Mouse (Mus musculus): ENCODE measurements at regions not wholly inside any gene's neighbourhood (a gene's known extent, or its start where the extent isn't known, plus 50 kb on each side); places are given as distances from the start of the nearest gene placed in this dataset.

- WGBS = 76% methylated on average over 6 of the region's 6 CpGs
- TF ChIP-seq POLR2A (IDR thresholded peaks at IDR 0.05; ENCODE audit: borderline replicate concordance, control insufficient read depth, low read depth, low read length) (no peak), CTCF (IDR thresholded peaks at IDR 0.05; ENCODE audit: control insufficient read depth, insufficient read depth, low read length) (no peak)
- Histone ChIP-seq H3K27ac (ENCODE audit: control insufficient read depth, insufficient read depth, low read depth, low read length, poor library complexity) (no peak overlapping the region), H3K4me1 (ENCODE audit: control insufficient read depth, insufficient read depth, low read length) (no peaks in the 10 kb centered on the region), H3K4me3 (replicated peaks; ENCODE audit: control insufficient read depth, low read depth, low read length) (no peak overlapping the region)
Measured at GRCm38 (mm10) chr12:110061961-110062360, 216.9 kb upstream of the Dio3 start.

DNA sequence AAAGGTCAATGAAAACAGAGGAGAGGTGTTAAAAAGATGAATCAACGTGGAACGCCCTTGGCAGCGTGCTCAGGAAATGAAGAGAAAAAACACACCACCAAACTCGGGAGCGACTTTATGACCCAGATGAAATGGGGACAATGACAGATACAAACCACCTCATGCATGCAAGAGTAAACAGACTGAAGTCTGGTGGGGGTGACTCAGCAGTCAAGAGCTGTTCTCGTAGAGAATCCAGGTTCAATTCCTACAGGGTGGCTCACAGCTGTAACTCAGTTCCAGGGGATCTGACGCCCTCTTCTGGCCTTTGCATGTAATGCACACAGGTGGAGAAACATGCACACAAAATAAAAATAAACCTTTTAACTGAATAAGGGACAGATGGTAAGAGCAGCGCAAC, 215.9 kb upstream of the Dio3 start:
- Histone ChIP-seq H3K27ac (ENCODE audit: control insufficient read depth, insufficient read depth, low read depth, low read length, poor library complexity) (no peak overlapping the region), H3K4me1 (ENCODE audit: control insufficient read depth, insufficient read depth, low read length) (no peaks in the 10 kb centered on the region), H3K4me3 (replicated peaks; ENCODE audit: control insufficient read depth, low read depth, low read length) (no peak overlapping the region)
- TF ChIP-seq POLR2A (IDR thresholded peaks at IDR 0.05; ENCODE audit: borderline replicate concordance, control insufficient read depth, low read depth, low read length) = no peak
- TF ChIP-seq CTCF (IDR thresholded peaks at IDR 0.05; ENCODE audit: control insufficient read depth, insufficient read depth, low read length) = no peak
- 54% methylated on average over 8 of the region's 8 CpGs for WGBS

GRCm38 (mm10) chr12:110066361-110066885, 212.4 kb upstream of the Dio3 start:
- no peak overlapping the region for H3K27ac ChIP-seq (ENCODE audit: control insufficient read depth, insufficient read depth, low read depth, low read length, poor library complexity)
- H3K4me3 ChIP-seq (replicated peaks; ENCODE audit: control insufficient read depth, low read depth, low read length) = no peak overlapping the region
- WGBS = 66% methylated on average over 4 of the region's 4 CpGs
- TF ChIP-seq CTCF (IDR thresholded peaks at IDR 0.05; ENCODE audit: control insufficient read depth, insufficient read depth, low read length) = no peak
- TF ChIP-seq POLR2A (IDR thresholded peaks at IDR 0.05; ENCODE audit: borderline replicate concordance, control insufficient read depth, low read depth, low read length) = no peak
- H3K4me1 ChIP-seq (ENCODE audit: control insufficient read depth, insufficient read depth, low read length) = no peaks in the 10 kb centered on the region

DNA sequence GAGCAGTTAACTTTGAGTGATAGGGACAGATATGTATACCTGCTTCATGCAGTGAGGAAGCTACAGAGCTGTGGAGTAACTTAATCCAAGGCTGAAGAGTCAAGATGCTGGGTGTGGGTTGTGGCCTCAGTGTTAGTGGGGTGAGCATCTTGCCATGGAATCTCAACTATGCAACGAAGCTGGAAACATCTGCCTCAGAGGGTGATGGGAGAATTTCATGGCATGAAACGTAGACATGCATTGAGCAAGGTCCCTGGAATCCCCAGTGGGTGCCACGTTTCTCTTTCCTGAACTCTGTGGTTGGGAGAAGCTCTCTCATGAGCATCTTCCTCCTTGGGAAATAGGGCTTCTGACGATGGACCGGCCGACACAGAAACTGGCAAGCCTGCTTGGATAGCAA, 208.4 kb upstream of the Dio3 start:
- H3K4me3 ChIP-seq (replicated peaks; ENCODE audit: control insufficient read depth, low read depth, low read length) = no peak overlapping the region
- H3K27ac ChIP-seq (ENCODE audit: control insufficient read depth, insufficient read depth, low read depth, low read length, poor library complexity) = no peak overlapping the region
- no peak for TF ChIP-seq CTCF (IDR thresholded peaks at IDR 0.05; ENCODE audit: control insufficient read depth, insufficient read depth, low read length)
- TF ChIP-seq POLR2A (IDR thresholded peaks at IDR 0.05; ENCODE audit: borderline replicate concordance, control insufficient read depth, low read depth, low read length) = no peak
- 66% methylated on average over 6 of the region's 6 CpGs for WGBS
- no peaks in the 10 kb centered on the region for H3K4me1 ChIP-seq (ENCODE audit: control insufficient read depth, insufficient read depth, low read length)

- WGBS = 73% methylated on average over 4 of the region's 4 CpGs
- TF ChIP-seq POLR2A (IDR thresholded peaks at IDR 0.05; ENCODE audit: borderline replicate concordance, control insufficient read depth, low read depth, low read length) = no peak
- TF ChIP-seq CTCF (IDR thresholded peaks at IDR 0.05; ENCODE audit: control insufficient read depth, insufficient read depth, low read length) = no peak
- Histone ChIP-seq H3K27ac (ENCODE audit: control insufficient read depth, insufficient read depth, low read depth, low read length, poor library complexity) (no peak overlapping the region), H3K4me3 (replicated peaks; ENCODE audit: control insufficient read depth, low read depth, low read length) (no peak overlapping the region), H3K4me1 (ENCODE audit: control insufficient read depth, insufficient read depth, low read length) (no peaks in the 10 kb centered on the region)
Measured at GRCm38 (mm10) chr12:110071823-110072222, 207.0 kb upstream of the Dio3 start.

- 84% methylated on average over 8 of the region's 8 CpGs for WGBS
- no peak overlapping the region for H3K4me3 ChIP-seq (replicated peaks; ENCODE audit: control insufficient read depth, low read depth, low read length)
- TF ChIP-seq CTCF (IDR thresholded peaks at IDR 0.05; ENCODE audit: control insufficient read depth, insufficient read depth, low read length) = no peak
- no peak for TF ChIP-seq POLR2A (IDR thresholded peaks at IDR 0.05; ENCODE audit: borderline replicate concordance, control insufficient read depth, low read depth, low read length)
- H3K4me1 ChIP-seq (ENCODE audit: control insufficient read depth, insufficient read depth, low read length) = no peaks in the 10 kb centered on the region
- H3K27ac ChIP-seq (ENCODE audit: control insufficient read depth, insufficient read depth, low read depth, low read length, poor library complexity) = no peak overlapping the region
Measured at GRCm38 (mm10) chr12:110074921-110075320, 203.9 kb upstream of the Dio3 start.

DNA sequence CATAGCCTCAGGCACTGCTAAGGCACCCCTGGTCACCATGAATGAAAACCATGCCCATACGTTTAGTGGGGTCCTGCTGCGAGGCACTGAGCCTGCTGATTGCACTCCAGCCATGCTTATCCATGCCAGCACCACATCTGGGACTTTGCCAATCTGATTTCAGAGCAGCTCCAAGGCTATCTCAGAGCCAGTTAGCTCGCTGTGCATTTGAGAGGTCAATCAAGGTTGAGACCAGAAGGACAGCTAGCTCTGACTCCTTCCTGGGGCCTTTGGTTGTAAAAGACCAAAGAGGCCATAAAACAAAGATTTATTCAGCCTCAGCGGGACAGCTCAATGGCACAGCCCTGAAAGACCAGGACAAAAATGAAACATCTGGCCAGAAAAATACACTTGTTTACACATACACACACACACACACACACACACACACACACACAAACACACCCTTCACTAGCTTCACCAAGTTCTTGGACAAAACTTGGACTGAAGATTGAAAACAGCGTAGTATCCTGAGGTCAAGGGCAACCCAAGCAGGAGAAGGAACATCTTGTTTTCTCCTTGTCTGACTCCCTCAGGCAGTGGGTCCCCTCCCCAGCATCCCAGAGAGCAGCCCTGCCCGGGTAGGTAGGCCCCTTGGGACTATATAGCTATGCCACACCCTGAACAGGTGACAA, 201.5 kb upstream of the Dio3 start:
- TF ChIP-seq POLR2A (IDR thresholded peaks at IDR 0.05; ENCODE audit: borderline replicate concordance, control insufficient read depth, low read depth, low read length) (no peak), CTCF (IDR thresholded peaks at IDR 0.05; ENCODE audit: control insufficient read depth, insufficient read depth, low read length) (no peak)
- H3K4me1 ChIP-seq (ENCODE audit: control insufficient read depth, insufficient read depth, low read length) = no peaks in the 10 kb centered on the region
- H3K27ac ChIP-seq (ENCODE audit: control insufficient read depth, insufficient read depth, low read depth, low read length, poor library complexity) = no peak overlapping the region
- 64% methylated on average over 6 of the region's 6 CpGs for WGBS
- no peak overlapping the region for H3K4me3 ChIP-seq (replicated peaks; ENCODE audit: control insufficient read depth, low read depth, low read length)

DNA sequence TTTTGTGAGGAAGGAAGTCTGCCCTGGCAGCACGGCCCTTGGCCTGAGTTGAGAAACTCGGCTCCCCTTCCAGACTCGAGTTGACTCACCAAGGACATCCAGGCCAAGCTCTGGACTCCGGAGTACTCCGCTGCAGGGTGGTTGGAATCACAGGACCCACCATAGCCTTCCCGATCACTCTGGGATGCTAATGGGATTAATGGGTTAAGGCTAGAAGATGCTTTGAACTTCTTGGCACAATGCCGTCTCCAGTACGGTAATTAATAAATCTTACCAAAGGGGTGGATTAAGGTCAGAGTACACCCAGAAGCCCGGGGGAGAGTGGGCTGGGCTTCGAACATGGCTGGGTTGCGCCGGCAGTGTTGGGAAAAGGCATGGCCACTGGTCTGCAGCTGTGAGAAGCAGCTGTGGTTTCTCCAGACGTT, 200.8 kb upstream of the Dio3 start:
- H3K27ac ChIP-seq (ENCODE audit: control insufficient read depth, insufficient read depth, low read depth, low read length, poor library complexity) = no peak overlapping the region
- H3K4me1 ChIP-seq (ENCODE audit: control insufficient read depth, insufficient read depth, low read length) = no peaks in the 10 kb centered on the region
- no peak for TF ChIP-seq POLR2A (IDR thresholded peaks at IDR 0.05; ENCODE audit: borderline replicate concordance, control insufficient read depth, low read depth, low read length)
- no peak overlapping the region for H3K4me3 ChIP-seq (replicated peaks; ENCODE audit: control insufficient read depth, low read depth, low read length)
- WGBS = 70% methylated on average over 13 of the region's 13 CpGs

Measured in bone marrow, adult 2 months (tissue).